Mouse (Mus musculus) neural tube, embryonic 10.5 days (tissue): ENCODE measurements around the gene Ppm1l.
A peak's percentile ranks its signal among the peaks of the same experiment; 100 is the strongest.

Experiments
- DNase-seq: peaks from one replicate; pipeline ENCODE4 v3.0.0-alpha.2; 2017; ENCODE audit warnings: low spot score; ENCODE audit errors: extremely low spot score

Gene Ppm1l

GRCm38 (mm10) chr3:69489669-69490068, 173.0 kb downstream of the Ppm1l start:
- DNase-seq, result no peak

GRCm38 (mm10) chr3:69490981-69491681, 174.5 kb downstream of the Ppm1l start:
- DNase-seq, result no peak

DNA sequence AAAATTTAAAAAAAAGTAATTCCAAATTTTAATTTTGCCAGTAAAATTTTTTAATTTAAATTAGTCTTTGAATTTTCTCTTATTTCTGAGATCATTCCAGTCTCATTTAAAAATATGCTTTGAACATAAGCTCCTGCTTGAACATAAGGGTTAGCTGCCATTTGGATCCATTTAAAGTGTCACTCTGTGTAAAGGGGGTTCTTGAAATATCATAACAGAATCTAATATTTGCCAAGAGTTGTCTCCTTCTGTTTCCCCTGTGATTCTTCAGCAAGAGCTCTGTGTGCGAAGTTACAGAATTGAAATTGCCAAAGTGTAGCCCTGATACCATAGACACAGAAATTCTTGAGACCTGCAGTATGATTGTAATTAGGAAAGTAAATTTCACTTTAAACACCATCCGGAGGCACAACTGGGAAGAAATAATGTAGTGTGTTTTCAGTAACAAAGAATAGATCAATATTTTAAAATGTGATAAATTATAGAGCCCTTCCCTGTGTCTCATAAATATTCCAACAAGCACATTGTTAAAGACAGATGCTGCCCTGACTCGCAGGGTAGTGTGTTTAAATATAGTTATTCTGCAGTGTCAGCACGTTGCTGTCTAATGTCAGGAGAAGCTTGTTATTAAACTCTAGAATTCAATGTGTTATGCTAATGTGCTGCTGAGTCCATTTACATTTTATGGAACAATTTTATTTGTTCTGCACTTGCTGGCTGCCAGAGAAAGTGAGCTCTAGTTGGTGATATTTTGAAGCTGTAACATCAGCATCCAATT, 177.8 kb downstream of the Ppm1l start:
- DNase-seq, result no peak

DNA sequence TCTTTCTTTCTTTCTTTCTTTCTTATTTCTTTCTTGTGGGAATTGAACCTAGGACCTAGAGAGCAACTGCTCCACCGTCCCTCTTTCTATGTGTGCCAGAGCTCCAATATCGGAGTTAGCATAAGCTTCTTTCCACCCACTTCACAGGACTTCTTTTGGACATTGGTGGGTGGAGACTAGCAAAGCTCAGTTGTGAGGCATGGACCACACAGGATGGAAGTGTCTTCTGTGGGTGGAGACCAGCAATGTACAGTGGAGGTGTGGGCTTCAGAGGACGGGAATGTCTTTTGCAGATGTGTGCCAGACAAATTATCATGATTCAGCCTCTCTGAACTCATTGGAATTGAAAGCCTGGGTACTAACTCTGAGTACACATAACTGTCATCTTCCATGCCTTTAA, 180.5 kb downstream of the Ppm1l start:
- DNase-seq, result no peak

DNA sequence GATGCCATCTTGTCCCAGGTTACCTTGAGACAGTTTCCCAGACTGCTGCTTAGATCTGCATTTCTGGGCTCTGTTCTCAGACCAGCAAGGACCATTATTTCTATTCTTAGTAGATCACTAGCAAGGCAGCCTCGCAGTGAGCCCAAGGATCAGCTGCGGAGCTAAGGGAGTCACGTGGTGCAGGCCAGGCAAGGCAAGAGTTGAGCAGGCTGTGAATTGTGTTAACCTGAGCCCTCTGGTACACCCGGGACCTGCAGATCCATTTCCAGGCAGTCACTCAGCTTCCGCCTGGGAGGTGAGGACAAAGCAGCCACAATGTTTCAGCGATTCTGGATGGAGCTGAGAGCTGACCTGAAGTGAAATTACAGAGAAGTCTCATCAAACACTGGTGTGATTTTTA, 185.3 kb downstream of the Ppm1l start:
- DNase-seq, result peak; percentile 23

DNA sequence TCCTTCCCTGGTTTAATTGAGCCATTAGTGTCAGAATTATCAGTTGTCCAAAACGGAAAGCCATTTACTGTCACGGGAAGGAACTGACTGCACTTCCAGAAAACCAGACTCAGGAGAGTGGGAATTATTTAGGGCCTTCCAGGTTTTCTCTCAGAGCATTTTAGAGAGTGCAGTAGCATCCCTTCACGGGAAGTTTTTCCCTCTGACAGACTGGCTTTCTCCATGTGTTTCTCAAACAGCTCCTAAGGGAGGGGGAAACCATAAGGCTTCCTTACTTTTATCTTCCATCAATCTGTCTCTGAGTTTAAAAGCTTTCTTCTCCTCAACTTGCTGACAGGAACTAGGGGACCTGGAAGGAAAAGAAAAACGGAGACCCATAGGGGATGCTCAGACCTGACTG, 185.9 kb downstream of the Ppm1l start:
- DNase-seq, result no peak

DNA sequence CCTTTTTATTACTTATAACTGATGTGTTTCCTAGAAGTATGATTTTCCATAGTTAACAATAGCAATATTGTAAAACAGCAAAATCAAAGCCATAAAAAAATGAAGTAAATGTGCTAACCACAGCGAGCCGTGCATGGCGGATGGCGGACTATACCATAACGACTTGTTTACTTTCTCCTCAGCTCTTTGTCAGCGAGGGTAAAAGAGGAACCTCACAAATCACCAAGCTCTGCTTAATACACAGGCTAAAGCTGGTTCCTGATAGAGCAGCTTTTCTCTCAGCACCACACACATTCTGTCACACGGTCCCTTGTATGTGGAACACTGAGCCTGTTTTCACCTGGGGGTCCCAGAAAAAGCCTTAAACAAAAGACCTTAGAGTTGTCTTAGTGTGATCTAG, 188.4 kb downstream of the Ppm1l start:
- DNase-seq, result no peak

DNA sequence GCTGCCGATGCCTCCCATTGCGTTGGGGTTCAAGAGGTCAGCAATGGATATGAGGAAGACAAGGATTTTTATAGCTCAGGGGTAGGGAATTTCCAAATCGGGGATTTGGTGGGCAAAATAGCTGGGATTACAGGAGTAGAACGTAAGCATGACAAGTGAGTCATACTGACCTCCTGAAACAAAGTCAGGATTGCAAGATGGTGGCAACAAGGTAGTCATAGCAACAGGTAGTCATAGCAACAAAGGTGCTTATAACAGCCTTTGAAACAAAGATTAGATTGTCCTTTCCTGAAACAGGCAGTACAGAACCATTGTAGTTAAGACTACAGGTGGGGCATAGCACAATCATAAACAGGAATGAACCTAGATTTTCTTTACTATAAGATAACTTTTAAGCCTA, 189.7 kb downstream of the Ppm1l start:
- DNase-seq, result no peak

DNA sequence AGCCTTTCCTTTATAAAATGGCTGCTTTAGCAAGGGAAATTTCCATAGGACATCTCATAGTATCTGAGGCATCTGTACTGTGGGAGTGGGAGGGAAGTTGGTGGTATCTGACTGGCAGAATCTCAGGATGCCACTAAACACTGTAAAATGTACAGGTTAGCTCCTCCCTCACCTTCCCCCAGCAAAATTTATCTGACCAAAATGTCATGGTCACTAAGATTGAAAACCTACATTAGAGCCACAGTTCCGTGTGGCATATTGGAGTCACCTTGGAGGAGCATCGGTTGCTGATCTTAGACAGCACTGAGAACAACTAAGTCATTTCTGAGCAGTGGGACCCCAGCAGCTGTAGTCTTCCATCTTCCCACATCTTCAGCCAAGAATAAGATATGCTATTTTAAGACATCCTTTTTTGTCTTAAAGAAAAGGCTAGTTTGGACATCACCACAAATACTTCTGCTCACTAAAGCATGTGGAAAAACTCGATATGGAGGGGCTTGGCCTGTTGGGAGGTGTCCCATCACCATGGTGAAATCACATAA, 192.8 kb downstream of the Ppm1l start:
- no peak for DNase-seq

DNA sequence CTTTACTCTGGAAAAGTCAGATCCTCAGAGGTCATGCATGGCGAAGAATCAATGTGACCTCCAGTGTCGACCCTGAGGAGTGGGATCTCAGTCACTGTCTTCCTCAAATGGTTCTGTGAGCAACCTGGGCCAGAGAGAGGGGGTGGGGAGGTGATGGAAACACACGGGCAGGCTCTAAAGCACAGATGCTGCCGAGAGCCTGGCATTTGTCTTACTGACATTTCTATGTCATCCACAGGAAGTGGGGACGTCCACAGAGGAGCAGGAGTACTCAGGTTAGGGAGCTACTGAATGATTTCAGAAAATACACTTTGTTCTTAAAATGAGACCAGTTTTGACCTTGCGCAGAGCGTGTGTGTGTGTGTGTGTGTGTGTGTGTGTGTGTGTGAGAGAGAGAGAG, 195.2 kb downstream of the Ppm1l start:
- peak; percentile 24 for DNase-seq

- no peak for DNase-seq
Observed at GRCm38 (mm10) chr3:69512402-69512801, 195.7 kb downstream of the Ppm1l start.

- no peak for DNase-seq
Observed at GRCm38 (mm10) chr3:69515730-69516350, 199.2 kb downstream of the Ppm1l start.

DNA sequence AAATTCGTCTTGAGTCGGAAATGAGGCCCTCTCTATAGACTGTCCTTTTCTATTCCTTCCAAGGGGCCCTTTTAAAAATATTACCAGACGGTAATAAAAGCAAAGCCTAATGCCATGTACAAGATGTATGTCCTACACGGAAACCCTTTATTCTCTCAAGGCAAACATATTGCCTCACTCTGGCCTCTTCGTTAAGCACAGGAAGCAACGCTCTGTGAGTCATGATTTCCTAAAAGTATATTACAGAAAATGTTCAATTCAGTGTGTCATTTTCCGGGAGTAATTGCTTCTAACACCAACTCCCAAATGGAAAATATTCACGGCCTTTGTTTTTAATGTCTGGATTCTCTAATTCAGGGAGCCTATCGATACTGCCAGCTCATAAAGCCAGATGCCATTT, 202.5 kb downstream of the Ppm1l start:
- DNase-seq, result no peak

DNA sequence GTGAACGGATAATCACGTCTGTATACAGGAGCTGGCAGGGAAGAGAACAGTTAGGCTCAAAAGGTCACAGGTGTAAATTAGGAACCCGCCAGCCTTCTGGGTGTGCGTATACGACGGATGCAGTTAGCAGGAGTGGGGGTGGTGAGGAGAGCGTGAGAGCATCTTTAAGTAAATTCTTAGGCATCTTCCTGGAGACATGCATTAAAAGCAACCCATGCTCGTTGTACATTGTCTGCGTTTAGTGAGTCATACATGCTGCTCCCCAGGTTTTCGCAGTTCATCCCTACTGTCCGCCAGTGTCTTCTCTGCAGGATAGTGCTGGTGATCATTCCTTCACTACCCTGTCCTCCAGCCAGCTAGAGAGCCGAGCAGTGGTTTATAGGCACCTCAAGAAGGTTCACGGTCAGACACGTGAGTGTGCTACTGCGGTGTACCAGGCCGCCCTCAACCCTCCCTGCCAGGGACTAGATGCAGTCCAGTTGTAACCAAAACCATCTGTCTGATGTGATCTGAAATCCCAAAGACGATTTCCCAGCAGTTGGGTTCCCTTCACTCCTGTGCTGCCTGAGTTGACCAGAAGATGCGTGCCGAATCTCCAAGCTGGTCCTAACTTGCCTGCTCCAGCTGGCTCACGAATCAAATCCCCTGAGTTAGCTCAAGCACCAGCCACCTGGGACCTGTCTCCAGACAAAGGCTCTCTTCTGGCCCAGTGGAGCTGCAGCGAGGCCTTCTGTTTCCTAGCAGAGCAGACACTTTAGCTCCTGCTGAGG, 203.3 kb downstream of the Ppm1l start:
- peak; percentile 24 for DNase-seq

- no peak for DNase-seq
Observed at GRCm38 (mm10) chr3:69522270-69522669, 205.6 kb downstream of the Ppm1l start.

DNA sequence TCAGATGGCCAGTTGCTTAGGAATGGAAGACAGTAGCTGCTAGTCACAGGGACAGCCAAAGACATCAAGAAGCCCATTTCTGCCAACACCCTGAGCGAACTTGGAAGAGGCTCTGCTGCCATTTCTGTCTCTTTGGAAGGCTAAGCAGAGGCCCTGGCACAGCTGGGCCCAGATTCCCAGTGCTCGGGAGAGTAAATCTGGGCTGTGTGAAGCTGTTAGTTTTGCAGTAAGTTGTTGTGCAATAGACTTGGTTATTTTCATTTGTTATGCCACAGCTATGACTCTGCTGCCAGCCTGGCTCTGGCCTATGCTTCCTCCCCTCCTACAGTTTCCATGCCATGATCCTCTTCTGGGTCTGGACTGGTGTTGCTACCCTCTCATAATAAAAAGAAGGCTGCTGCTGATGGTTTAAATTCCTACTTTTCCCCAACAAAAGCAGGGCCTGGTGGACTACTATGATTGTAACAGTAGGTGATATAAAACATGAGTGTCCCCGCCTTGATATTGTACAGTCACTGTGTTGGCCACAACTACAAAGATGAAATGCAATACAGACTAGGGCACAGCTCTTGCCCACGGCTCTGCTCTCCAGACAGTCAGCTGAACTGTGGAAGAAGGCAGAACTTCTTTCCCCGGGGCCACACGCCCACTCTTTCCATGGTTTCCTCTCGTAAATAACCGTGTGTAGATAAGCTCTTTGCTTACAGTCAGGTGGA, 207.9 kb downstream of the Ppm1l start:
- no peak for DNase-seq

GRCm38 (mm10) chr3:69525072-69525529, 208.4 kb downstream of the Ppm1l start:
- DNase-seq, result no peak

DNA sequence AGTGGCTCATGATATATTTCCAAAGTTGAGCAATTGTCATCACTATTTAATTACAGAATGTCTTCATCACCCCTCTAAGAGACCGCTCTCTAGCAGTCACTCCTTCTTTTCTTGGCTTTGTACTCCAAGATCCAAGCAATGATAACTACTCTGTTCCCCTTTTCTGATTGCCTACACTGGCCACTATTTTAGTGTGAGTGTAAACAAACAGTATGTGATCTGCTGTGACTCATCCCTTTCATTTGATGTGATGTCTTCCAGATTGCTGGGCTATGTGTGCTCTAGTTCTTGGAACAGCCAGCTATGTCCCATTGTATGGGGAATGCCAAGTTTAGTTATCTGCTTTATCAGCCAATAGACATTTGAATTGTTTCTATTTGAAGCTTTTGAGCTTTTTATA, 210.7 kb downstream of the Ppm1l start:
- DNase-seq, result no peak

DNA sequence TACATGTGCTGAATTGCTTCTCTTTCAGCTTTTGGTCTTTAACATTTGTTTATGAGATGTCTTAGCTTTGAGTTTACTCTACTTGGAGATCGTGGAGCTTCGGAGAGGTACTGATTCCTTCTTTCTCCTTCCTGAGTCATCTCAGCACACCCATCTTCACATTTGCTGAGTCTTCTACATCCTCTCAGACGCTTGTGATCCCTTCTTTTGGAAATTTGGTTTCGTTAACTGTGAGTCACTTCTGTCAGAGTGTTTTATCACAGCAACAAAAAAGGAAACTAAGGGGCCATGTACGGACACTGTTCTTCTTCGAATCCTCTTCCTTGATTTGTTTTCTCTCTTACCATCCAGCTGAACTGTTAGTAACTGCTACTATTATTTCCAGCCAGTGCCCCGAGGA, 212.9 kb downstream of the Ppm1l start:
- no peak for DNase-seq

- DNase-seq, result no peak
Observed at GRCm38 (mm10) chr3:69531511-69531910, 214.8 kb downstream of the Ppm1l start.

GRCm38 (mm10) chr3:69532687-69533086, 216.0 kb downstream of the Ppm1l start:
- no peak for DNase-seq
